Mouse (Mus musculus) E14TG2a.4 (cell line): ENCODE data around the gene Rgs8.

Source experiments
- CTCF ChIP-seq: conservative IDR thresholded peaks from 2 replicates; pipeline ENCODE4 v1.5.1; 2014; ENCODE audit warnings: low read length
- NANOG ChIP-seq: IDR thresholded peaks from 2 replicates; pipeline ENCODE4 v1.6.1; 2014; ENCODE audit warnings: borderline replicate concordance, low read length, mixed read lengths

GRCm38 (mm10) chr1:153662362-153662761 lies 9.5 kb downstream of the Rgs8 start:
- no peak for TF ChIP-seq CTCF
- TF ChIP-seq NANOG, result no peak
